Mouse (Mus musculus) intestine, postnatal 0 days (tissue): Measurements from ENCODE around the gene Mthfs. TPM values are rescaled to one million over a fixed set of nuclear protein-coding genes. Genes with fewer than 3 reads are reported as not detected.

Experiments used
- ATAC-seq: fragments of 200-750 bp; cut with Nextera tagmentation; 2 replicates; pipeline ENCODE4 v1.8.0; 2017; ENCODE audit warnings: mild to moderate bottlenecking, moderate TSS enrichment, moderate library complexity
- H3K27ac ChIP-seq: fragments of 300-500 bp; sonication (generic); 2 replicates; pipeline ENCODE4 v1.5.1; 2014; ENCODE audit warnings: mild to moderate bottlenecking, low read depth, low read length, moderate library complexity
- H3K27me3 ChIP-seq: fragments of 300-500 bp; sonication (generic); replicated peaks from 2 replicates; pipeline ENCODE4 v1.6.1; 2014; ENCODE audit warnings: low read length, mixed read lengths; ENCODE audit not compliant: control insufficient read depth, insufficient read depth
- H3K36me3 ChIP-seq: fragments of 300-500 bp; sonication (generic); 2 replicates; pipeline ENCODE4 v1.6.1; 2014; ENCODE audit warnings: mild to moderate bottlenecking, moderate library complexity; ENCODE audit not compliant: control insufficient read depth, insufficient read depth
- H3K4me1 ChIP-seq: fragments of 300-500 bp; sonication (generic); replicated peaks from 2 replicates; pipeline ENCODE4 v1.6.1; 2014; ENCODE audit warnings: antibody characterized with exemption, low read length, mixed read lengths; ENCODE audit not compliant: control insufficient read depth, insufficient read depth
- H3K4me2 ChIP-seq: fragments of 300-500 bp; sonication (generic); replicated peaks from 2 replicates; pipeline ENCODE4 v1.6.1; 2014; ENCODE audit warnings: low read depth, mild to moderate bottlenecking, moderate library complexity
- H3K4me3 ChIP-seq: fragments of 300-500 bp; sonication (generic); 2 replicates; pipeline ENCODE4 v1.5.1; 2014; ENCODE audit warnings: low read depth, low read length
- H3K9ac ChIP-seq: fragments of 300-500 bp; sonication (generic); 2 replicates; pipeline ENCODE4 v1.6.1; 2014; ENCODE audit warnings: mild to moderate bottlenecking, low read depth, low read length
- H3K9me3 ChIP-seq: fragments of 300-500 bp; sonication (generic); 2 replicates; pipeline ENCODE4 v1.6.1; 2016; ENCODE audit warnings: mixed run types; ENCODE audit not compliant: control insufficient read depth
- CTCF ChIP-seq: sonication (generic); IDR thresholded peaks from 2 replicates; pipeline ENCODE4 v1.5.1; 2016; ENCODE audit warnings: low read depth, mild to moderate bottlenecking, control low read depth, antibody characterized with exemption, moderate library complexity
- WGBS: fragments of 180-500 bp; shearing (Covaris S2); extraction: QIAGEN DNeasy Blood & Tissue Kit; methylation state at CpG from one replicate; pipeline ENCODE4 v1.1.7; 2014; 5-methylcytosine and 5-hydroxymethylcytosine counted together
- polyA plus RNA-seq: library from polyadenylated mRNA; unstranded; fragments of >200 nt; fragmentation: Nextera tagmentation; extraction: Ambion mirVana; gene quantifications from 2 replicates; pipeline ENCODE4 v1.2.1, GENCODE M21; 2015

The Mthfs gene
- polyA plus RNA-seq, 1 experiment from 2014 or later: 29.1 TPM

- no peaks in the 10 kb centered on the region for H3K27me3 ChIP-seq
- WGBS: 85% methylated on average over 12 of the region's 12 CpGs
- no peaks in the 10 kb centered on the region for H3K9me3 ChIP-seq
- H3K4me2 ChIP-seq: no peak overlapping the region
- no peaks in the 10 kb centered on the region for H3K4me1 ChIP-seq
- H3K4me3 ChIP-seq: no peak overlapping the region
- TF ChIP-seq CTCF: no peak
- H3K9ac ChIP-seq: no peak overlapping the region
- no peaks in the 10 kb centered on the region for H3K36me3 ChIP-seq
- ATAC-seq: no peak
- H3K27ac ChIP-seq: no peak overlapping the region
These were observed 46.3 kb downstream of the Mthfs start for GRCm38 (mm10) chr9:89256556-89257335.

GRCm38 (mm10) chr9:89263968-89264367 is 53.5 kb downstream of the Mthfs start:
- H3K27ac ChIP-seq: no peak overlapping the region
- H3K9ac ChIP-seq: no peak overlapping the region
- H3K36me3 ChIP-seq: no peaks in the 10 kb centered on the region
- no peak for ATAC-seq
- no peak overlapping the region for H3K4me3 ChIP-seq
- TF ChIP-seq CTCF: no peak
- H3K4me1 ChIP-seq: no peaks in the 10 kb centered on the region
- no peaks in the 10 kb centered on the region for H3K27me3 ChIP-seq
- WGBS: 88% methylated on average over 3 of the region's 3 CpGs
- H3K4me2 ChIP-seq: no peak overlapping the region
- H3K9me3 ChIP-seq: no peaks in the 10 kb centered on the region

- Histone ChIP-seq H3K27ac (no peak overlapping the region), H3K4me3 (no peak overlapping the region), H3K4me2 (no peak overlapping the region), H3K9me3 (no peaks in the 10 kb centered on the region), H3K27me3 (no peaks in the 10 kb centered on the region), H3K36me3 (no peaks in the 10 kb centered on the region), H3K9ac (no peak overlapping the region), H3K4me1 (no peaks in the 10 kb centered on the region)
- TF ChIP-seq CTCF: no peak
- WGBS: 61% methylated on average over 1 of the region's 1 CpGs
- ATAC-seq: no peak
These were observed 54.1 kb downstream of the Mthfs start for GRCm38 (mm10) chr9:89264571-89264970.

- TF ChIP-seq CTCF: no peak
- Histone ChIP-seq H3K36me3 (no peaks in the 10 kb centered on the region), H3K27ac (no peak overlapping the region), H3K9ac (no peak overlapping the region), H3K4me3 (no peak overlapping the region), H3K4me1 (no peaks in the 10 kb centered on the region), H3K27me3 (no peaks in the 10 kb centered on the region), H3K9me3 (no peaks in the 10 kb centered on the region), H3K4me2 (no peak overlapping the region)
- WGBS: 61% methylated on average over 4 of the region's 4 CpGs
- no peak for ATAC-seq
These were observed 56.6 kb downstream of the Mthfs start for GRCm38 (mm10) chr9:89267093-89267492.

- H3K9ac ChIP-seq: no peak overlapping the region
- H3K4me2 ChIP-seq: no peak overlapping the region
- no peak for TF ChIP-seq CTCF
- 52% methylated on average over 5 of the region's 5 CpGs for WGBS
- no peaks in the 10 kb centered on the region for H3K36me3 ChIP-seq
- H3K27me3 ChIP-seq: no peaks in the 10 kb centered on the region
- no peak overlapping the region for H3K4me3 ChIP-seq
- H3K4me1 ChIP-seq: no peaks in the 10 kb centered on the region
- H3K9me3 ChIP-seq: no peaks in the 10 kb centered on the region
- no peak for ATAC-seq
- no peak overlapping the region for H3K27ac ChIP-seq
These were observed 57.1 kb downstream of the Mthfs start for GRCm38 (mm10) chr9:89267572-89267971.

- H3K4me1 ChIP-seq: no peaks in the 10 kb centered on the region
- H3K4me2 ChIP-seq: no peak overlapping the region
- no peaks in the 10 kb centered on the region for H3K9me3 ChIP-seq
- WGBS: 70% methylated on average over 2 of the region's 2 CpGs
- no peak overlapping the region for H3K4me3 ChIP-seq
- no peaks in the 10 kb centered on the region for H3K27me3 ChIP-seq
- H3K9ac ChIP-seq: no peak overlapping the region
- no peaks in the 10 kb centered on the region for H3K36me3 ChIP-seq
- no peak for ATAC-seq
- no peak for TF ChIP-seq CTCF
- H3K27ac ChIP-seq: no peak overlapping the region
These were observed 59.9 kb downstream of the Mthfs start for GRCm38 (mm10) chr9:89270376-89270775.

GRCm38 (mm10) chr9:89273766-89274165 is 63.3 kb downstream of the Mthfs start:
- Histone ChIP-seq H3K36me3 (no peaks in the 10 kb centered on the region), H3K4me1 (no peaks in the 10 kb centered on the region), H3K9ac (no peak overlapping the region), H3K4me2 (no peak overlapping the region), H3K27ac (no peak overlapping the region), H3K4me3 (no peak overlapping the region), H3K27me3 (no peaks in the 10 kb centered on the region), H3K9me3 (no peaks in the 10 kb centered on the region)
- no peak for ATAC-seq
- WGBS: 75% methylated on average over 7 of the region's 7 CpGs
- TF ChIP-seq CTCF: no peak
